Mouse (Mus musculus): ENCODE results near the gene Pth1r. TPM values are rescaled to one million over a fixed set of nuclear protein-coding genes. Genes with fewer than 3 reads are reported as not detected.
A peak's percentile ranks its signal among the peaks of the same experiment; 100 is the strongest.

The Pth1r gene
- 41.3 and 49.7 TPM in 2 replicates for polyA plus RNA-seq (2016; fragmentation: Nextera tagmentation; extraction: Ambion mirVana)

DNA sequence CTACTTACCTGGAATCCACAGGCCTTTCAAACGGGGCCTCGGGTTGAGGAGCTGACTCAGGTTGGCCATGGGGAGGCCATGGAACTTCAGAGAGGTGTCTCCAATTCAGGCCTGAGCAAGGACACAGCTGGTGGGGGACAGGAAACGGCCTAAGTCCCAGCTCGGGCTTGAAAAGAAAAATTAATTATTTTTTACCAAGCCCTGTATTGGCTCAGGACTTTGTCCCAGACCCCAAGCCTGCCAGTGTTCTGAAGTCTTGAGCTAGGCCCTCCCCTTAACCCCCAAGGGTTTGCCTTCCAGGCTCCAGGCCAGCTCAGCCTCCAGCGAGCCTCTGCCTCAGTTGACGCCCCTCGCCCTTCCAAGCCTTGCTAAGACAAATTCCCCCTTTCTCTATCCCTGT, at the start of gene Pth1r:
Gene Pth1r (minus strand): TSS at position 185 of the 400 bp plus-strand sequence.
- 0 out of 2 replicates have a peak within 1 kb of the TSS, but pooled peaks have one; percentile 18 for H3K4me3 ChIP-seq
- DNase-seq (ENCODE audit: low spot score): no peak
- peaks cover 92% of the 10 kb centered on the region for H3K4me1 ChIP-seq
- peaks cover 36% of the 10 kb centered on the region; the same call in 1 of the 2 replicates for H3K27me3 ChIP-seq (ENCODE audit: insufficient read depth, poor library complexity, severe bottlenecking)
- no peaks in the 10 kb centered on the region for H3K9me3 ChIP-seq
- peak within 1 kb of the TSS; percentile 80 for H3K27ac ChIP-seq
- no peaks in the 10 kb centered on the region for H3K36me3 ChIP-seq
- WGBS: 63% methylated on average over 7 of the region's 7 CpGs

GRCm38 (mm10) chr9:110790462-110790861, 43.5 kb upstream of the Pth1r start:
- H3K36me3 ChIP-seq: no peaks in the 10 kb centered on the region
- DNase-seq (ENCODE audit: low spot score): no peak
- no peak overlapping the region for H3K27ac ChIP-seq
- no peaks in the 10 kb centered on the region for H3K4me1 ChIP-seq
- no peaks in the 10 kb centered on the region for H3K9me3 ChIP-seq
- no peaks in the 10 kb centered on the region for H3K27me3 ChIP-seq (ENCODE audit: insufficient read depth, poor library complexity, severe bottlenecking)
- 68% methylated on average over 4 of the region's 4 CpGs for WGBS
- no peak overlapping the region for H3K4me3 ChIP-seq

DNA sequence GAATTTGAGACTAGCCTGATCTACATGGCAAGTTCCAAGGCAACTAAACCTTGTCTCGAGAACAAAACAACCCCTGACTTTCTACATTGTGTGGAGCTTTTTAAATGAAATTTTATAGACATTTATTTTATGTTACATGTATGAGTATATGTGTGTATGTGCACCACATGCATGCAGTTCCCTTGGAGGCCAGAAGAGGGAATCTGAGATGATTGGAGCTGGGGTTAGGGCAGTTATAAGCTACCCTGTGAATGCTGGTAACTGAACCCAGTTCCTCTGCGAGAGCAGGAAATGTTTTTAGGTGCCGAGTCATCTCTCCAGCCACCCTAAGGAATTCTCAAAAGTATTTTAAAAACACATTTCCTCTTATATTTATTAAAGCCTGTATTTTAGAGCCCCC, 41.2 kb upstream of the Pth1r start:
- H3K36me3 ChIP-seq: no peaks in the 10 kb centered on the region
- H3K9me3 ChIP-seq: no peaks in the 10 kb centered on the region
- 0 out of 2 replicates have a peak, but pooled peaks cover 3% of the 10 kb centered on the region for H3K4me1 ChIP-seq
- H3K27me3 ChIP-seq (ENCODE audit: insufficient read depth, poor library complexity, severe bottlenecking): no peaks in the 10 kb centered on the region
- H3K4me3 ChIP-seq: no peak overlapping the region
- no peak for DNase-seq (ENCODE audit: low spot score)
- 89% methylated on average over 3 of the region's 3 CpGs for WGBS
- no peak overlapping the region for H3K27ac ChIP-seq

DNA sequence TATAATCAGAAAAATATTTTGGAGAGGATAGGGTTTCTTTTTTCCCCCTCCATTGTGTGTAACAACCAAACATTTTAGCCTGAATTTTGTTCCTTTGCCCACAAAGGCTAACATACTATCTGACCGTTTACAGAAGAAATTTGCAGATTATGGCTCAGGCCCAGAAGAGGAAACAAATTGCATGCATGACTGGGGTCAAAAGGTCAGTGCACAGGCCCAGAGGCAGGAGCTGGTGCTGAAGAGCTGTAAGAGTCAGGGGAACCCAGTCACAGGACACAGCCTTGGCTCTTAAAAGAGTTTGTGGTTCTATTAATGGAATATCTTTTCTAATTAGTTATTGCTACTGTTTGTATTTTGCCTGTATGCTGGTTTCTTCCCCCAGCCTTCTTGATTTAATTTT, 36.7 kb upstream of the Pth1r start:
- no peak for DNase-seq (ENCODE audit: low spot score)
- H3K4me1 ChIP-seq: peaks cover 29% of the 10 kb centered on the region
- H3K27me3 ChIP-seq (ENCODE audit: insufficient read depth, poor library complexity, severe bottlenecking): peaks cover 8% of the 10 kb centered on the region; the same call in 1 of the 2 replicates
- 22% methylated on average over 1 of the region's 1 CpGs for WGBS
- H3K36me3 ChIP-seq: no peaks in the 10 kb centered on the region
- no peak overlapping the region for H3K4me3 ChIP-seq
- H3K27ac ChIP-seq: no peak overlapping the region
- H3K9me3 ChIP-seq: no peaks in the 10 kb centered on the region

DNA sequence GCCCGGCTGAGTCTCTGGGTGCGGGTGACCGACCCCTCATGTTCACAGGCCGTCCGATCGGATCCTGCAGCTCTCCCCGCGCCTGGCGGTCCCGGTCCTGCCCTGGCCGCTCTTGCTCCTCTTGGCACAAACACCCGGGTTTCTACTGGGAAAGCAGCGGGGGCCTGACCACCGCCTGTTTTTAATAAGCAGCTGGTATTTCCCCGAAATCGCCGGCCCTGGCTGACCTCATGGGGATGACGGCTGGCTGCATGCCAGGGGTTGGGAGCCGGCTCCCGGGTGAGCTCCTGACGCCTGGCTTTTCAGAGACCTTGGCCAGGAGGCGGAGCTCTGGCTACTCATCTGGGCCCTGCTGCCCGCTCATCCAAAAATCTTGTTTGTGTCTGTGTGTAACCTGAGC, 34.8 kb upstream of the Pth1r start:
- under 1% methylated on average over 23 of the region's 23 CpGs for WGBS
- peak; percentile 86 for DNase-seq (ENCODE audit: low spot score)
- Histone ChIP-seq H3K27me3 (ENCODE audit: insufficient read depth, poor library complexity, severe bottlenecking) (peaks cover 16% of the 10 kb centered on the region; the same call in 1 of the 2 replicates), H3K36me3 (no peaks in the 10 kb centered on the region), H3K27ac (peak overlapping the region; percentile 80), H3K4me1 (peaks cover 36% of the 10 kb centered on the region), H3K9me3 (no peaks in the 10 kb centered on the region), H3K4me3 (peak overlapping the region; percentile 66)

DNA sequence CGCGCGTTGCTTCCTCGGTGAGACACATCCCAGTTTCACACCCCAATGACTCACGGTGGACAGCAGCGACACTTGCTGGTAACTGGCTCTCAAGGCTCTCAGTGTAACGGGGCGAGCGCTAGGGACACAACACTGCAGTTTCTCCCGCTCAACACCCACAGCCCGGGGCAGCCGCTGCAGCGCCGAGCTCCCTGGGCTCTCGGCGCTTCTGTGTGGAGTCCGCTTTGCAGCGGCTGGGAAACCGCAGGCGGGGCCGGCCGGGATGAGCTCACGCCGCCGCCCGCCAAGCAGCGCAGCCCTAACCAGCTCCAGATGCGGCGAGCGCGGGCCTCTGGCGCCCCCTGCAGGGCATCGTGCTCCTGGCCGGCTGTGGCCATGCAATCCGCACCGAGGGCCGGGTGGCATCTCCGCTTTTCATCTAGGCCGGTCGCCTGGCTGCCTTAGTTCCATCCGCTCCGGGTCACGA, 34.3 kb upstream of the Pth1r start:
- no peaks in the 10 kb centered on the region for H3K36me3 ChIP-seq
- H3K4me3 ChIP-seq: peak overlapping the region; percentile 66
- H3K27me3 ChIP-seq (ENCODE audit: insufficient read depth, poor library complexity, severe bottlenecking): peaks cover 16% of the 10 kb centered on the region; the same call in 1 of the 2 replicates
- peak; percentile 95 for DNase-seq (ENCODE audit: low spot score)
- peak overlapping the region; percentile 80 for H3K27ac ChIP-seq
- H3K4me1 ChIP-seq: peaks cover 37% of the 10 kb centered on the region
- WGBS: 0% methylated on average over 43 of the region's 43 CpGs
- no peaks in the 10 kb centered on the region for H3K9me3 ChIP-seq

DNA sequence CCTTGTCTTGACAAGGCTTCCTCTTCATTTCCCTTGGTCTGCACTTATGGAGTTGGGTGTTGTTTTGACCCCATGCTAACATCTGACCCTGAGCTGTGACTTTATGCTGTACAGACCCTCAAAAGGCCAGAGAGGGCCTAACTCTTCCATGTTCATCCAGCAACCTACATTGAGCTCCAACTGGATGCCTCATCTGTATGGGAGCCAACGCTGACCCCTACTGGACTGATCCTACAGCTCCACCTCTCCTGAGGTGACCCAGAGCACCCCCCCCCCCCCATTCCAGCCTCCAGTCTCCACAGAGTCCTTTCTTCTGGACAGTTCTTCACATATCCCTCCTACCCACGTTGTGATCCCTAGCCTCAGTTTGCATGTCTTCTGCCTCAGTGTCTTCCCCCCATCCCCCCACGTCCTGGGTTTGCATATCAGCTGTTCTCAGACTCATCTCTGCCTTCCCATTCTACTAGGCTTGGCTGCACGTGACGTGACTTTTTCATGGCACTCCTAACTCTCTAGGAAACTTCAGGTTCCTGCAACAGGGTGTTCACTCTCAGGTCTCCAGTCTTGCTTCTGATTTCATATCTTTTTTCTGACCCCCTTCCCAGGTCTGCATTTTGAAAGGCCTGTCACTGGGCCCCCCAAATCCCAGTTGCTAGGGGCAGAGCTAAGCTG, 32.4 kb upstream of the Pth1r start:
- no peak for DNase-seq (ENCODE audit: low spot score)
- Histone ChIP-seq H3K4me3 (no peak overlapping the region), H3K27me3 (ENCODE audit: insufficient read depth, poor library complexity, severe bottlenecking) (peaks cover 16% of the 10 kb centered on the region; the same call in 1 of the 2 replicates), H3K36me3 (no peaks in the 10 kb centered on the region), H3K4me1 (peaks cover 54% of the 10 kb centered on the region), H3K9me3 (no peaks in the 10 kb centered on the region), H3K27ac (no peak overlapping the region)
- WGBS: 54% methylated on average over 5 of the region's 5 CpGs

GRCm38 (mm10) chr9:110778559-110778958, 31.6 kb upstream of the Pth1r start:
- peaks cover 16% of the 10 kb centered on the region; the same call in 1 of the 2 replicates for H3K27me3 ChIP-seq (ENCODE audit: insufficient read depth, poor library complexity, severe bottlenecking)
- 75% methylated on average over 7 of the region's 7 CpGs for WGBS
- H3K36me3 ChIP-seq: no peaks in the 10 kb centered on the region
- H3K4me1 ChIP-seq: peaks cover 54% of the 10 kb centered on the region
- no peak for DNase-seq (ENCODE audit: low spot score)
- H3K9me3 ChIP-seq: no peaks in the 10 kb centered on the region
- H3K4me3 ChIP-seq: no peak overlapping the region
- no peak overlapping the region for H3K27ac ChIP-seq

DNA sequence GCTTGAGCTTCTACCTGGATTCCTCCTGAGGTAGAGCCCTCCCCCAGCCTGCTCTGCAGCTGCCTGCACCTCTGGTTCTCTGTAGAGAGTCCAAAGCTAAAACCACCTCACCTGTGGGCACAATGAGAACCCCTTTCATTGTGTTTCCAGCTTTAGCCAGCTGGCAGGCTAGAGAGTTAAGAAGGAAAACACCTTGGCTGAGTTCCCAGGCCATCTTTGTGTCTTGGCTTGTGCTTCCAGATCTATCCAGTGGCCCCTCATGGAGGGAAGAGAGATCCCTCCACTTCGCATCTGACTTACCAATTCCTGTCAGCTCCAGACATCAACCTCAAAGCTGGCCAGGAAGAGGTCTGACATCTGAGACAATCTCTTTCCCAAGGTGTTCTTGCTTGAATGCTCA, 31.2 kb upstream of the Pth1r start:
- Histone ChIP-seq H3K4me3 (no peak overlapping the region), H3K4me1 (peaks cover 53% of the 10 kb centered on the region), H3K27me3 (ENCODE audit: insufficient read depth, poor library complexity, severe bottlenecking) (peaks cover 16% of the 10 kb centered on the region; the same call in 1 of the 2 replicates), H3K27ac (no peak overlapping the region), H3K36me3 (no peaks in the 10 kb centered on the region), H3K9me3 (no peaks in the 10 kb centered on the region)
- no peak for DNase-seq (ENCODE audit: low spot score)
- WGBS: 97% methylated on average over 1 of the region's 1 CpGs

DNA sequence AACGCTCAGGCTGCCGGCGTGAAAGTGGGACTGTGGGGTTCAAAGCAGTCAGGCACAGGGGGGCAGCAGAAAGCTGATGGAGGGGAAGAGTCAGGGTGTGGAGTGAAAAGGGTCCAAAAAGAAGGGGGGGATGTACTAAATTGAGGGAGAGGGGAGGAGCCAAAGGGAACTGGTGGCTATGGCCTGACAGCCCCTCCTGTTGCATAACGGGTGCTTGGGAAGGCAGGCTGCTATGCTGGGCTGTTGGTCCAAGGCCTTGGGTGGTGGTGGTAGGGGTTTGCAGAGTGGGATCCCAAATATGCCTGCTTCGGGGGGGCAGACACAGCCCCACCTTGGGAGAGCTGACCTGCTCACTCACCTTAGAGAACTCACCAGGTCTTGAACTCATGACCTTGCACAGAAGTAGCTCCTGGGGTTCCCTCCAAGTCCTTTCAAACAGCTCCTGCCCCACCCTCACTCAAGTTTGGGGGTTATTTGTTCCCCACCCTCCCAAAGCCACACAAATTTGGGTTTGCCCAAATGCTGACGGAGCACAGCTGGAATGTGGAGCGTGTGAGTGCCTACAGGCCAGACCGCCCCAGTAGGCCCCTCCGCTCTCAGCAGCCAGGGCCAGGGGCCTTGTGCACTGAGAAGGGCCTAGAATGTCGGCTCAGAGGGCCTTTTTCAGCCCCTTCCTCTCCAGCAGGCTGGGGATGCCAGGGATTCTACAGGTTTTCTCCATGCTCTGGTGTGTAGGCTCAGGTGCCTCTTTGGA, 28.5 kb upstream of the Pth1r start:
- no peak overlapping the region; the same call in 1 of the 2 replicates for H3K27ac ChIP-seq

GRCm38 (mm10) chr9:110774403-110775268, 27.7 kb upstream of the Pth1r start:
- Histone ChIP-seq H3K4me3 (no peak overlapping the region), H3K36me3 (peaks cover 16% of the 10 kb centered on the region), H3K27ac (peak overlapping the region; percentile 3; the same call in 1 of the 2 replicates), H3K9me3 (no peaks in the 10 kb centered on the region), H3K27me3 (ENCODE audit: insufficient read depth, poor library complexity, severe bottlenecking) (peaks cover 10% of the 10 kb centered on the region; the same call in 1 of the 2 replicates), H3K4me1 (peaks cover 33% of the 10 kb centered on the region)
- WGBS: 68% methylated on average over 15 of the region's 15 CpGs
- no peak for DNase-seq (ENCODE audit: low spot score)

More for the DNA sequence above, 28.5 kb upstream of the Pth1r start:
- Histone ChIP-seq H3K4me3 (no peak overlapping the region), H3K9me3 (no peaks in the 10 kb centered on the region), H3K4me1 (peaks cover 34% of the 10 kb centered on the region), H3K36me3 (peaks cover 8% of the 10 kb centered on the region), H3K27me3 (ENCODE audit: insufficient read depth, poor library complexity, severe bottlenecking) (peaks cover 14% of the 10 kb centered on the region; the same call in 1 of the 2 replicates)
- WGBS: 75% methylated on average over 10 of the region's 10 CpGs
- DNase-seq (ENCODE audit: low spot score): no peak

- no peak for DNase-seq (ENCODE audit: low spot score)
- Histone ChIP-seq H3K36me3 (peaks cover 39% of the 10 kb centered on the region), H3K27me3 (ENCODE audit: insufficient read depth, poor library complexity, severe bottlenecking) (0 out of 2 replicates have a peak, but pooled peaks cover under 1% of the 10 kb centered on the region), H3K27ac (no peak overlapping the region), H3K9me3 (no peaks in the 10 kb centered on the region), H3K4me1 (peaks cover 35% of the 10 kb centered on the region), H3K4me3 (no peak overlapping the region)
- WGBS: 90% methylated on average over 10 of the region's 10 CpGs
These were observed 25.4 kb upstream of the Pth1r start for GRCm38 (mm10) chr9:110772336-110772735.
